Mouse (Mus musculus): ENCODE measurements around the gene Pacsin2.
"Not testable (repeated sequence)": the region's sequence is repeated elsewhere in the genome, so short reads cannot be mapped to it uniquely, and the experiment has no call there.

Gene Pacsin2

DNA sequence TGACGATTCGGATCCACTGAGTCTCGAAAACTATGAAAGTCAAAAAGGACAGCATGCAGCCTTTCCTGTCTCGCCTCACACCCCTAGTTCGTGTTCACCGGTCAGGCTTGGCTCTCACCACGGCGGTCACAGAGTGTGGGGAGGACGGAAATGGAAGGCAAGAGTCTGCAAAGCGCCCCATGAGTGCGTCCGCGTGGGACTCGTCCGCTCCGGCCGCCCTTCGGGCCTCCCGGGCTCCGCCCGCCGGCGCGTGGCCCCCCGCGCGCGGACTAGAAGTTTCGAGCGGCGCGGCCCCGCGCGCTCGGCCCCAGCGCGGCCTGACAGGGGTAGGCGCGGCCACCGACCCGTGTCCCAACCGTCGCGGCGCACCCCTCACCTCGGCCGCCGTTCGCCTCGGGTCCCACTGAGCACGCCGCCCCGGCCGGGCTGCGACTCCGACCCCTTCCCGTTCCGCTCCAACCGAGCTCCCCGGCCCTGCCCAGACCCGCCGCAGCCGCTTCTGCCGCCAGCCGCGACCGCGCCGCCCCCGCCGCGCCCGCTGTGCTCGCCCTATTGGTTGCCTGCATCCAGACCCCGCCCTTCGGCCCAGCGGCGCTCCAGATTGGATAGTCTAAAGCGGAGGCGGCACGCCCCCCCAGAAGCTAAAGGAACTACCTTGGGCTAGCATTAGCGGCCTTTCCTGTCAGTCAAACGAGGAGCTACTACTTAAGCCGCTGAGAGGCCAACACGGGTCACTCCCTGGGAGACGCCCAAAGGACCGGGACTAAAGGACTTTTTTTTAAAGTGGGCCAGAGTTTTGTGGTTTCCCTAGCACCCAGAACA, at the start of gene Pacsin2:
Gene Pacsin2 (minus strand): TSS at position 524 of the 822 bp plus-strand sequence.
- peak; percentile 97 for DNase-seq

DNA sequence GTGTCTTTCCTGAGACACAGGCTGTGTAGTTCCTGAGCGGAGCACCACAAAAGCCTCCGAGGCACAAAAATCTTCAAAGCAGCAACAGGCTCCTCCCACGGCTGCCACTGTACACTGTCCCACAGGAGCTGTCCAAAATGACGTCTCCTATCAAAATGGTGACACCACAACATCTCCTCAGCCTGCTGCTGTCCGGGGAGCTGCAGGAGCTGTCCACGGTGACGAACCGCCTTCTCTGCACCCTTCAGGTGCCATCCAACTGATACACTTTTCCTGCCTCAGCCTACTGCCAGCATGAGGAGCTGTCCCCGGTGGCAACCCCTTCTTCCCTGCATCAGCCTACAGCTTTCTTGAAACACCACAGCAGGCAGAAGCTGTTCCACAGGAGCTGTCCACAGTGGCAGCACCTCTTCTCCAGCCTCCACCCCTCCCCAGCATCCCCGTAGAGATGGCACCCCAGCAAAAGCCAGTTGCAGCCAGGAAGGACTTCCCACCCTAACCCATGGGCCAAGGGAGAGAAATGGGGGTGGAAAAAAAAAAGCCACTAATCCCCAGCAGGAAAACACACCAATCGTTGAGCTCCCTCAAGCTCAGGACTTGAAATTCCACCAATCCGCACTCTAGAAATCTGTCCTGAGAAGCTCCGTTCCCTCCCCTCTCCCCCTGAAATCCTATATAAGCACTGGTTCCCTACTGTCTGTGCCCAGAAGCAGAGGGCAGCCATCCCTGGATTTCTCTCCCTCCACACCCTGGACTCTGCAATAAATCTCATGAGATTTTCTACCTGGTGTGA, 48.3 kb upstream of the Pacsin2 start:
- DNase-seq = no peak

DNA sequence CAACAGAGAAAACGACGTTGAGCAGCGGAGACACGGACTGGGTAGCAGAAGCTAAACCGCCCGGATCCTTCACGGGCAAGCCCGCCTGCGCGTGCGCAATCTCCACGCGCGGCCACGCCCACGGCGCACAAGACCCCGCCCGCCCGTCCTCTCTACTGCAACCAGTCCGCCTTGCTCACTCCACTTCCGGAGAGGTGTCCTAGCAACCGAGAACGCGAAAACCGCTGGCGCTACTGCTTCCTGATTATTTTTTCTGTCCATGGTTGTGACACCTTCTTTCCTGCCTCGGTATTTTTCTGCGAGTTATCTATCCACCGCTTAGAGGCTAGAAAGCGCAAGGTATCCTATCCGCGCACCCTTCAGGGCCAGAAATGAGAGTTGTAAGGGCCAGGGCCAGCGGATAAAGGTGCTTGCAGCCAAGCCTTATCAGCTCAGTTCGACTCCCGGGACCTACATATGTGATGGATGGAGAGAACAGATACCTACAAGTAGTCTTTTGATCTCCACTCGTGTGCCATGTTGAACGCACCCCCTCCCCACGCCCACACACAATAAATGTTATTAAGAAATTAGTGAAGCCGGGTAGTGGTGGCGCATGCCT, 46.5 kb upstream of the Pacsin2 start, which contains the start of gene Ttll1:
Gene Ttll1 (minus strand): TSS at position 89 of the 601 bp plus-strand sequence.
- DNase-seq = peak; percentile 96 to 98

DNA sequence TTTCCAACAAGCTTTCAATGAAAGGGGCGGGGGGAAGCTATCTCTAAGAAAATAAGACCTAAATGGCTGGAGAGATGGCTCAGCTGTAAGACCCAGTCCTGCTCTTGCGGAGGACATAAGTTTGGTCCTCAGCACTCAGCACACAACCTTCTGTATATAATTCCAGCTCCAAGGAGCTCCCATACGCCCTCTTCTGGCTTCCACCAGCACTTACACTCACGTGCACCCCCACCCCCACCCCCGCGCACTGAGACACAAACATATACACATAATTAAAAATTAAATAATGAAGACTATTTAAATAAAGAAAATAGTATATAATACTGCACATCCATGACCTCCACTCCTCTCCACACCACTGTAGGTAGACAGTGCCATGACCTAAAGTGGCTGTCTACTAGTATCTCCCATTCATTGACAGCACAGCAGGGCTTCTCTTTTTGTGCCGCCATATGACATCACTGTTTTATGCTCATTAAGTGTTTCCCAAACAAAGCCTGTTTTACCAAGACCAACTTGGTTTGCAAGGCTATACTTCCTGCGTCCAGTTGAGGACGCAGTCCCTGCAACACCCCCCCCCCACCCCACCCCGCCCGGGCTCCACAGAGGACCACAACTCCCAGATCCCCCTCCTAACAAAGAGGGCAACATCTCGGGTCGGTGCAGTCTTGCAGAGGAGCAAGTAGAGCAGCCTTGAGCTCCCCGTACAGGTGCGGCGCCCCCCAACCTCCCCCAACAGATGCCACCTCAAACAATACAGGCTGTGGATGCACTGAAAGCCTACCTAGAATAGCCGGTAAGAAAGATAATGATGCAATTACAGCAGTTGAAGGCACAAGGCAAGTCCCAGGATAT, 45.8 kb upstream of the Pacsin2 start:
- DNase-seq = no peak

DNA sequence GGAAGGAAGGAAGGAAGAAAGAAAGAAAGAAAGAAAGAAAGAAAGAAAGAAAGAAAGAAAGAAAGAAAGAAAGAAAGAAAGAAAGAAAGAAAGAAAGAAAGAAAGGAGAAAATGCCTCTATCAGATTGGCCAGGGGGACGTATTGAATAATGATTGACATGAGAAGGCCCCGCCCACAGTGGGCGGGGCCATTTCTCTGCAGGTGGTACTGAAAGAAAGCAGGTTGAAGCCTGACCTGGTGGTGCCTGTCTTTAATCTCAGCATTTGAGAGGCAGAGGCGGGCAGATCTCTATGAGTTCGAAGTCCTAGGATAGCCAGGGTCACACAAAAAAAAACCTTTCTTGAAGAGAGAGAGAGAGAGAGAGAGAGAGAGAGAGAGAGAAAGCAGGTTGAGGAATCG, 37.1 kb upstream of the Pacsin2 start:
- DNase-seq = not testable (repeated sequence)

DNA sequence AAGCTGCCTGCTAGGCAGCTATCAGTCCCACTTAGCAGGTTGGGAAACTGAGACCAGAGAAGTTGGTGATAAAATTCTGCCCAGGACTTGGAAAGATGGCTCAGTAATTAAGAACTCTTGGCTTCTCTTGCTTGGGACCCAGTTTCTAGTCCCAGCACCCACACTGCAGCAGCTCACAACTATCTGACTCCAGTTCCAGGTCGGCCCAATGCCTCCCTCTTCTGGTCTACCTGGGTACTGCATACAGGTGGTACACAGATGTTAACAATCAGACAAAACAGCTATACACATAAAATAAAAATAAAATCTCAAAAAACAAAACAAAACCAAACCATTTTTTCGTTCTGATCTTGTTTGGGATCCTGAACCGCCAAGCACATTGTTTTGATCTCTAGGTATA, 35.9 kb upstream of the Pacsin2 start:
- DNase-seq = peak in 1 of 2 experiments; percentile 58

DNA sequence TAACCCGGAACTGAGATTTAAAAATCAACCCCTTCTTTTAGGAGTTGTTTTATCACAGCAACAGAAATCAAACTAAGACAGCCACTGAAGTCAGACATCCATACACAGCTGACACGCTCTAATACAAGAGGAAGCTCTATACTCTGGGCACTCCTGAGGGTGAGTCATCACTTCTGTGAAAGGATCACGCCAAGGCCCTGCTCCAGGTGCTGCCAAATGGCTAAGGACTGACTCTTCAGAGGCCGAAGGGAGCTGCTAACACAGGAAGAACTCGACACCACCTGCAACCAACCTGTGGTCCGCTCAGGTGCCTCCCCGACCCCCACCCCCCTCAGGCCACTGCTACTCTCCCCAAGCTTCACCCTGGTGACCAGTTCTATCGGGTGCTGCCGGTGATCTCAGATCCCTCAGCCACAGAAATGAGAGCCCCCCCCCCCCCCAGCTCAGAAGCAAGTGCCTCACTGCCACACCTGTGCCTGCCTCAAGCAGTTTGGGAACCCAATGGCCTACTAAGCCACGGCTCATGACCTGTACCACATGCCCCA, 34.9 kb upstream of the Pacsin2 start:
- no peak for DNase-seq

DNA sequence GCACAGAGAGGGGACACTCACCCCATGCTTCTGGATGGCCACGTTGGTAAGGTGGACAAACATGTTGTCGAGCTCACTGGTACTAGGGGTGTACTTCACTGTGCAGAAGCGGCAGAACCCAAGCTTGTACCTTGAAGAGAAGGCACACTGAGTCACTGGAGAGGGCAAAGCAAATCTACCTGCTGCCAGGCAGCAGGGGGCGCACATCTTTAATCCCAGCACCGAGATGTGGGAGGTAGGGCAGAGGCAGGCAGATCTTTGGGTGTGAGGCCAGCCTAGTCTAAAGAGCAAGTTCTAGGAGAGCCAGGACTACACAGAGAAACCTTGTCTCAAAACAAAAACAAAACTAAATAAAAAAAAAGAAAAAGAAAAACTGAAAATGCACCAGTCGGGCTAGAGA, 32.9 kb upstream of the Pacsin2 start:
- peak in 1 of 2 experiments; percentile 35 for DNase-seq

DNA sequence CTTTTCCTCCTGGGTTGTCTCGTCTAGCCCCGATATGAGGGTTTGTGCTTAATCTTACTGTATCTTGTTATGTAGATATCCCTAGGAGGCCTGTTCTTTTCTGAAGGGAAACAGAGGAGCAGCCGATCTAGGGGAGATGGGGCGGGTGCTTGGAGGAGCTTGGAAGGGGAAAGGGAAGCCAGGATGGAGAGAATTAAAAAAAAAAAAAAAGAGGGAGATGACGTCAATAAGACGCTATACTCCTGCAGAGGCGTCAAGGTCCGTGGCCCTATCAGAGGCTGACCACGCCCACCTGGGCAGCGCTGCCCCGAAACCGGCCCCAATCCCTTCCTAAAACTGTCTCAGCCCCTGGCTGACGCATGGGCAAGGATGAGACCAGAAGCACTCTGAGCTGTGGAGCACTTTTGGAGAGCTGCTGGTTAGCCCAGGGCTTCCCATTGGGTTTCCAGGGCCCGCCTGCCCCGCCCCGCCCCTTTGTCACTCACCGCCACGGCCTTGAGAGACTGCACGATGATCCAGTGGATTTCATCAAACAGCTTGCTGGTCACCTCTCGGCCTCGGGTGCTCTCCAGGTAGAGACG, 31.5 kb upstream of the Pacsin2 start:
- DNase-seq = no peak

DNA sequence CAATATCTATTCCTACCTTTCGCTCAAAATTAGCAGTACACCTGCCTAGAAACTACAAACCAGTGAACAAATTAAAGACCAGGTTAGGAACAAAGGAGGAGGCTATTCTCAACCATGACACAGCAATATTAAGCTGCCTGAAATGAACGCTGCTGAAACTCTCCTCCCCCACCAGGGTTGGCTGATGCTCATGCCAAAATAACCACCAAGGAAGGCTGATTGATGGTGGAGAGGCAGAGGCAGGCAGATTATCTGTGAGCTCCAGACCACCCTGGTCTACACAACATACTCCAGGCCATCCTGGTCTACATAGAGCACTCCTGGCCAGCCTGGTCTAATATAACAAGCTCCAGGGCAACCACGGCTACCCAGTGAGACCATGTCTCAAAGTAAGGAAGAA, 30.8 kb upstream of the Pacsin2 start:
- no peak for DNase-seq

DNA sequence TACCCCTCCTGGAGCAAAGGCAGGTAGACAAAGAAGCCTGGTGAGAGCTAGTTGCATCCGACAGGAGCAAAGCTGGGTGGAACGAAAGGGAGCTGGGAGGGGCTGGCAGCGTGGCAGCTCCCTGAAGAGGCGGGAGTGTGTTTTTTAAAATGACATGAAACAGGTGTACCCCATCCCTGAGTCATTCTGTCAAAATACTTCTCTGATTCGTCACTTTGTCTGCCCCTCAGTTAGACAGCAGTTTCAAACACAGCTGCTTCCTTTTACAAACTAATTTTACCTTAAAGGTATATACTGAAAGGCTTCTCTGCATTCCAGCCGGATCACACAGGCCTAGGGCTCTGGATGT, 30.1 kb upstream of the Pacsin2 start:
- no peak for DNase-seq

DNA sequence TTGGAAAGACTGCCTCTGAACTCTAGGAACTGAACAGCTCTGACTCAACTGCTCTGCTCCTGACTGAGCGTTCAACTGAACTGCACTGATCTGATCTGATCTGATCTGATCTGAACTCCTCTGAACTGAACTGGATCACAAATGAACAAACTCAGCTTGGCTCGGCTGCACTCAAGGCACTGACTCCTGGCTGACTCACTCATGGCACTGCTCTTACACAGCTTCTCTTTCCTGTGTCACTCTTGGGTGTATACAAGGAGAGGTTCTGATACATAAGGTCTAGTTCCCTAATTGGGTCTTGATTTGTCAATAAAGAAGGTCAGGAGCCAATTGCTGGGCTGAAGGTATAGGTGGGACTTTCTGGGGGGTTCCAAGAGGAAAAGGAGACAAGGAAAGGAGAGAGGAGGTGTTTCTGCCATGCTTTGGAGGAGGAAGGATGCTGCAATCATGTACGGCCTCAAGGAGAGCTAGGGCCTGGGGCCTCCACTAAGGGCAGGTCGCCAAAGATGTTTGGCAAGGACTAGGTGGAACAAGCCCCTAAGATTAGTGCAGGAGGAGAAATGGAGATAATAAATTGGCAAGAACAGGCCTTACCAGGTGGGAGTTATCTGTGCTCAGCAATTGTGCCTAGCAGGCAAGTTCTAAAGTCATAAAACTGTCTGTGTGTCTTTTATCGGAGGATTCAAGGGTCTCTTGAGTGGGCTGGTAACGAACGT, 29.6 kb upstream of the Pacsin2 start:
- DNase-seq = no peak

DNA sequence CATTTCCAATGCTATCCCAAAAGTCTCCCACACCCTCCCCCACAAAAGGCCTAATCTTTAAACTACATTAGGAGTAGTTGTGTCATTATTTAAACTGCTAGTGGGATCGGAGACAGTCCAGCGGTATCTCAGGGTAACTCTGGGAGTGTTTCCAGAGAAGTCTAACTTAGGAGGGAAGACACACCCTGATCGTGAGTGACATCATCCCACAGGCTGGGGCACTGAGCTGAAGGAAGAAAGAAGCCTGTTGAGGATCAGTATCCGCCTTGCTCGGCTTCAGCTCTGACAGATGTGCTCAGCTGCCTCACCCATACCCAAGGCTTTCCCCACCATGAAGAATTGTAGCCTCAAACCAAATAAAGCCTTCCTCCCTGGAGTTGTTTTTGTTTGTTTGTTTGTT, 27.5 kb upstream of the Pacsin2 start:
- DNase-seq = no peak

DNA sequence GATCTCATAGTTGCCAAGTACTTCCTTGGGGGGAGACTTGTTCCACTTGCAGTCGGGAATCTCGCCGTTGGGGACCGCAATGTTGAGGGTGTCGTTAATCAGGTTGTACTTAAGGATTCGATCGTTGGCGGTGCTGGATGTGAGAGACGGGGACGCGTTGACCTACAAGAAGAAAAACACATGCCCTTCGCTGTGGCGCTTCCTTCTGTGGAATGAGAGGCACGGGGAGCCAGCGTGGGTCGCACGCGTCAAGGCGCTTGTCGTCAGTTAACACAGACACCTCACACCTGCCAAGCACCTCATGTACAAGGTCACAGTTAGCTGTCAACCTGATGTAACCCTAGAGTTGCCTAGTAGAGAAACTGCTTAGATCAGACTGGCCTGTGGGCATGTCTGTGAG, 25.1 kb upstream of the Pacsin2 start:
- no peak for DNase-seq

DNA sequence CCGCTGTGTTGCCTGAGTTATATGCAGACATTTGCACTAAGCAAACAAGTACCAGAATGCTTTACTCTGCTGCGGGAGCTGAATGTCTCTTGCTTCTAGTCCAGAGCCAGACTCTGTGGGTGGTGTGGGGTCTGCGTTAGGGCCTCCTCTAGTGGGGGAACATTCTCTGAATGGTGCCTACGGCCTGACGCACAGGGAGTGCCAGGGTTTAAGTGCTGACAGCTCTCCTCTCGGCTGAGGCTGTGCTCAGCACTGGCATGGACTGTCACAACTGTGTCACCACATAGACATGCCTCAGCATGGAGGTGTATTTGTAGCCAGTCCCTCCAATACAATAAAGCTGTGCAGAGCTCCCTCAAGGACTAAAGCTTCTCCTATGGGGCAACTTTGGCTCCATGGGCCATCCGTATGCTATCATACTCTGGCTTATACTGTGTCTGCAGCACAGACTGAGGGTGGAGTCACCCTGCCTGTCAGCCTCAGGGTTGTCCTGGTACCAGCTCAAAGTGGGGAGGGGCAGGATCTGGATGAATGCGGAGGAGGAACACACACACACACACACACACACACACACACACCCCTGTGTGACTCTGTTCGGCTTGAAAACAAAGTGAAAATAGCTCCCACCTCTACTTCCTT, 23.2 kb upstream of the Pacsin2 start:
- no peak for DNase-seq

DNA sequence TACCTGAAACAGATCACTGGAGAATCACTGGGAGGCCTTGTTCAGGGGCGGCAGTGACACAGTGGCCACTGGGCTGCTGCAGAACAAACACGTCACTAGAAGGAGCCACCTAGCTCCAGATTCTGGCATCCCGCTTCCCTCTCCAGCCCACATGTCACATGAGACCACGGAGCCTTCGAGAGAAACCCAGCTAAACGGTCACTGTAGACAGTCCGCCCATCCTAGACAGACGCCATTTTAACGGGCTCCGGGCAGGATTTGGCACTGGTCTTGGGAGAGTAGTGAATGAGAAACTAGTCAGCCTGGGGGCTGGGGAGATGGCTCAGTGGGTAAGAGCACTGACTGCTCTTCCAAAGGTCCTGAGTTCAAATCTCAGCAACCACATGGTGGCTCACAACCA, 19.9 kb upstream of the Pacsin2 start:
- DNase-seq = no peak

DNA sequence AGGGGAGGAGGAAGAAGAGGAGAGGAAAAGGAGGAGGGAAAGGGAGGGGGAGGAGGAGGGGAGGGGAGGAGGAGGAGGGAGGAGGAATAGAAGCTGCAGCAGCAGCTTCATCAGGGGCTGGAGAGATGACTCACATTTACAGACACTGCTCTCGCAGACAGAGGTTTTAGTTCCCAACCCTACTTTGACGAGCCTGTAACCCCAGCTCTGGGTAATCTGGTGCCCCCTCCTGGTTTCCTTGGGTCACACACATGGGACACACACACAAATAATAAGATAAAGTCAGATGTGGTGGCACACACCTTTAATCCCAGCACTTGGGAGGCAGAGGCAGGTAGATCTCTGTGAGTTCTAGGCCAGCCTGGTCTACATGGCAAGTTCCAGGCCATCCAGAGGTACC, 19.1 kb upstream of the Pacsin2 start:
- DNase-seq = peak in 1 of 2 experiments; percentile 24

DNA sequence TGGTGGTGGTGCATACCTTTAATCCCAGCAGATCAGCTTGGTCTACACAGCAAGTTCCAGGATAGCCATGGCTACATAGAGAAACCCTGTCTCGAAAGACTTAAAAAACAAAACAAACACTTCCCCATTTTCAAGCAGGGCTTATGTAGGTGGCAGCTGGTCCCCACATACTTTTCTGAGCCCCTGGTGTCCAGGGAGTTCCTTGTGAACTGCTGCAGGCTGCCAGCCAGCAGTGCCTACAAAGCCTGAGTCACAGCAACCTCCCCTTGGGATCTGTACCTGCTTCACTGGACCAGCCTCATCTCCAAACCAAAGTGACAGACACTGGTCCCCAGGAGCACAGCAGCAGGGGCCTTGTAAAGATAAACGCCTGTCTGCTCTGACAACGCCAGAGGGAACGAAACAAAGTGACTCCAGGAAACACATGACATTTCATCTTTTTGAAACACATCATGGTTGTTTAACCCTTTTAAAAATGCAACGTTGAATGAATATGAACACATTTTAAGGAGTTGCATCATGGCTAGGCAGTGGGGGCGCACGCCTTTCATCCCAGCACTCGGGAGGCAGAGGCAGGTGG, 18.3 kb upstream of the Pacsin2 start:
- DNase-seq = no peak

DNA sequence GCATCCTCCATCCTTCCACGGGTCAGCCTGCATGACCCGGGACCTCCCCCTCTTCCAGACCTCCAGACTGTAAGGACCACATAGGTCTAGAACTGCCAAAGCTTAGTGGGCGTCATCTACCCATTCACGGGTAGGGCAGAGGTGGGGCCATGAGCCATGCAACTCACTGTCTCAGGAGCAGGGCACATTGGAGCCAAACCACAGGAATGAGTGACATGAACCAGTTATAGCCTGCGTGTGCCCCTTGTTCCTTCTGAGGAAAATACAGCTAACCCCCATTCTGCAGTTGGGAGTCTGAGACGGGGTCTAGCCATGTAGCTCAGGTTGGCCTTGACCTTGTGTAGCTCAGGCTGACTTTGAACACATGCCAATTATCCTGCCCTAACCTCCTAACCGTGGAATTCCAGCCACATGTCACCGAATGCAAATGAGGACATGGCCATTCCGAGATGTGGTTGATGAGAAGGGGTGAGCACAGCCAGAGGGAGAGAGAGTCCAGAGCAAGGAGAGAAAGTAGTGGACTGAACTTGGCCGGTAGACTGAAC, 16.9 kb upstream of the Pacsin2 start:
- no peak for DNase-seq

DNA sequence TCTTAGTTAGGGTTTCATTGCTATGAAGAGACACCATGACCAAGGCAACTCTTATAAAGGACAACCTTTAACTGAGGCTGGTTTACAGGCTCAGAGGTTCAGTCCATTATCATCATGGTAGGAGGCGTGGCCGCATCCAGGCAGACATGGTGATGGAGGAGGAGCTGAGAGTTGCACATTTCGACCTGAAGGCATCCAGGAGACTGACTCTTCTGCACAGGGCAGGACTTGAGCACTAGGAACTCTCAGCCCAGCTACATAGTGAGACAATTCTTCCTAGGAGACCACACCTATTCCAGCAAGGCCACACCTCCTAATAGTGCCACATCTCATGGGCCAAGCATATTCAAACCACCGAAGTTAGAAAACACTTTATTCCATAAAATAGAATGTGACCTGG, 15.4 kb upstream of the Pacsin2 start:
- DNase-seq = no peak
